Mouse (Mus musculus): ENCODE data around the gene Ssh2.
"Not testable (repeated sequence)": the region's sequence is repeated elsewhere in the genome, so short reads cannot be mapped to it uniquely, and the experiment has no call there.

Gene Ssh2

GRCm38 (mm10) chr11:77231514-77231913, 15.4 kb downstream of the Ssh2 start:
- DNase-seq (ENCODE audit: low spot score): no peak

GRCm38 (mm10) chr11:77235267-77235666, 19.2 kb downstream of the Ssh2 start:
- no peak for DNase-seq (ENCODE audit: low spot score)

GRCm38 (mm10) chr11:77239658-77240345, 23.7 kb downstream of the Ssh2 start:
- no peak for DNase-seq (ENCODE audit: low spot score)

GRCm38 (mm10) chr11:77240466-77241246, 24.6 kb downstream of the Ssh2 start:
- no peak for DNase-seq (ENCODE audit: low spot score)

- no peak for DNase-seq (ENCODE audit: low spot score)
These were observed 26.8 kb downstream of the Ssh2 start for GRCm38 (mm10) chr11:77242912-77243311.

GRCm38 (mm10) chr11:77252826-77253225, 36.7 kb downstream of the Ssh2 start:
- no peak for DNase-seq (ENCODE audit: low spot score)

GRCm38 (mm10) chr11:77259441-77259840, 43.4 kb downstream of the Ssh2 start:
- DNase-seq (ENCODE audit: low spot score): no peak

- DNase-seq (ENCODE audit: low spot score): no peak
These were observed 51.3 kb downstream of the Ssh2 start for GRCm38 (mm10) chr11:77267401-77267800.

GRCm38 (mm10) chr11:77276000-77276399, 59.9 kb downstream of the Ssh2 start:
- no peak for DNase-seq (ENCODE audit: low spot score)

- not testable (repeated sequence) for DNase-seq (ENCODE audit: low spot score)
These were observed 62.5 kb downstream of the Ssh2 start for GRCm38 (mm10) chr11:77278538-77278937.

GRCm38 (mm10) chr11:77280219-77280618, 64.1 kb downstream of the Ssh2 start:
- no peak for DNase-seq (ENCODE audit: low spot score)

- no peak for DNase-seq (ENCODE audit: low spot score)
These were observed 75.4 kb downstream of the Ssh2 start for GRCm38 (mm10) chr11:77291447-77291846.

- DNase-seq (ENCODE audit: low spot score): not testable (repeated sequence)
These were observed 77.6 kb downstream of the Ssh2 start for GRCm38 (mm10) chr11:77293673-77294072.

- no peak for DNase-seq (ENCODE audit: low spot score)
These were observed 81.2 kb downstream of the Ssh2 start for GRCm38 (mm10) chr11:77297246-77297645.

- no peak for DNase-seq (ENCODE audit: low spot score)
These were observed 91.1 kb downstream of the Ssh2 start for GRCm38 (mm10) chr11:77307205-77307604.

- peak; percentile 37 for DNase-seq (ENCODE audit: low spot score)
These were observed 92.4 kb downstream of the Ssh2 start for GRCm38 (mm10) chr11:77308533-77308932.

GRCm38 (mm10) chr11:77317721-77318477, 101.8 kb downstream of the Ssh2 start:
- peak; percentile 50 for DNase-seq (ENCODE audit: low spot score)

GRCm38 (mm10) chr11:77318478-77319118, 102.5 kb downstream of the Ssh2 start:
- DNase-seq (ENCODE audit: low spot score): no peak

GRCm38 (mm10) chr11:77321214-77321613, 105.1 kb downstream of the Ssh2 start:
- DNase-seq (ENCODE audit: low spot score): no peak

- DNase-seq (ENCODE audit: low spot score): no peak
These were observed 114.4 kb downstream of the Ssh2 start for GRCm38 (mm10) chr11:77330529-77330928.

- no peak for DNase-seq (ENCODE audit: low spot score)
These were observed 131.2 kb downstream of the Ssh2 start for GRCm38 (mm10) chr11:77347273-77347672.

- DNase-seq (ENCODE audit: low spot score): no peak
These were observed 132.2 kb downstream of the Ssh2 start for GRCm38 (mm10) chr11:77348142-77348741.

All from layer of hippocampus, adult 9-10 months (tissue).